Mouse (Mus musculus) frontal cortex, postnatal 10 days (tissue): ENCODE data around the gene Wipf1.
A peak's percentile ranks its signal among the peaks of the same experiment; 100 is the strongest.
"Not testable (repeated sequence)": the region's sequence is repeated elsewhere in the genome, so short reads cannot be mapped to it uniquely, and the experiment has no call there.

Experiments used
- DNase-seq, 2 experiments: peaks; one replicate each; pipeline ENCODE4 v3.0.0; 2022; ENCODE audit warnings: low spot score in 2 of 2, mixed read lengths in 1 of 2

The Wipf1 gene

DNA sequence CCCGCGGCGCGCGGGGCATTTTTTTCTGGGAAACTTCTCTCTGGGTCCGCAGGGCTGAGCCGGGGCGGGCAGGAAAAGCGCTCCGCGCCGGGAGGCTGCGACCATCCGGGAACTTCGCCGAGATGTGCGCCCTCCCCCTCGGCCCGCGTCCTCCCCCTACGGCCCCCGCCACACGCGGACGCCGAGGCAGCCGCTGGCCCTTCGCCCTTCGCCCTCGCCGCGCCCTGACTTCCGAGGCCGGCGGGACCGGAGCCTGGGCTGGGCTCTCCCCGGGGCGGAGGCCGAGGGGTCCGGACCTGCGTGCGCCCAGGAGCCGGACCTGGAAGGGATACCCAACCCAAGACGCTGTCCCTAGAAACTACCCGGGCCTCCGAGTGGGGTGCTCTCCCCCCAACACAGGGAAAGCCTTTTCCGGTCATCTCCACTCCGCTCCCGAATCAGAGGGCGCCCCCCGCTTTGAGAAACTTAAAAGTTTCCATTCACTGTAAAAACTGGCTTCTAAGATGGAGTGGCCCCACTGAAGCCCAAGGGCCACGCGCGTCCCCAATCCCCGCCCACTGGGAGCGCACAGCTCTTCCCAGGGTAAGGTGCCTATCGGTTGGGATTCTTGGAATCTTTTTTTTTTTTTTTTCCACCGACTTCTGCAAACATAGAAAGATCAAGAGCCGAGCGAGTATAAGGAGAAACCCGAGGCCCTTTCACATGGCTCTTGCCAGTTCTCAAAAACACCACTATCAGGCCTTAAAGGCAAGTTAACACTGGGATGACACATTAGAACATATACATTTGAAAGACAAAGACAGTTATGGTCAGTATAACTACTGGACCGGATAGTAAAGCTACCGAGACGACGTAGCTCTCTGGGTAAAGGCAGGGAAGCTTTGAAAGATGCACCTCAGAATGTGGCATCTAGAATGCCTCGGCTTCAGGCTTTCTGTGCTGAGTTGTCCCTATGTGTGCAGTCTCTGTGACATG lies at the start of gene Wipf1:
Gene Wipf1, minus strand, starts transcription at position 379 of the 975 bp plus-strand sequence.
- peak; percentile 32 to 61 for DNase-seq

DNA sequence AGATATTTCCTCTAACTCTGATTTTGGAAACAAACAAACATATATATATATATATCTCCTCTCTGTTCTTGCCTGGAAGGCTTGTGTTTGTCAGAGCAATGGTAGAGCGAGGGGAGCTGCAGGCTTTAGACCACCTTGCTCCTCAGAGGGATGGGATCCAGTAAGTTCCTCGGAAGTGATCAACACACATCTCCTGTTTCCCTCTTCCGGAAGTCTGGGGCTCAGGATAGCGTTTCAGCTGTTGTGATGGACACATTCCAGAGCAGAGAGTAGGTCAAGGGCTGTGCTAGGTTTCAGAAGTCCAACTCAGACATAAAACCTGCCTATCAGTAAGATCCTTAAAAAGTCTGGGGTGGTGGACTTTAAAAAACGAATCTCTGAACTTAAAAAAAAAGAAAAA lies 49.6 kb upstream of the Wipf1 start:
- no peak for DNase-seq

DNA sequence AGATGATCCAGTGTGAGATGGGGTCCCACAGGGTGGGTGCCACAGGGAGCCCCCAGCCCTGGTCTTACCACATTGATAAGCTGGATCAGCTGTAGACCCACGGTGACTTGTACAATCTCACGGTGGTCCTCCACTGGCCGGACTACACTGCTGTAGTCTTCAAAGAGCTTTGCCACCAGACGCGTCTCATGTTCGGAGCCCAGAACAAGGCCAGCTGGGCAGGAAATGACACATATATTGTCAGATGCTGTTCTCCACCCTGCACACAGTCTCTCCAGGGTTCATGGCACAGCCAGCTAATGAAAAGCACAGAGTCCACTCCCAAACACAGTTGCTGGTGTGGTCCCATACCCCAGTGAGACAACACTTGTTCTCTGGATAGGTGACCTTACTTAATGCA lies 44.9 kb upstream of the Wipf1 start:
- DNase-seq: no peak

DNA sequence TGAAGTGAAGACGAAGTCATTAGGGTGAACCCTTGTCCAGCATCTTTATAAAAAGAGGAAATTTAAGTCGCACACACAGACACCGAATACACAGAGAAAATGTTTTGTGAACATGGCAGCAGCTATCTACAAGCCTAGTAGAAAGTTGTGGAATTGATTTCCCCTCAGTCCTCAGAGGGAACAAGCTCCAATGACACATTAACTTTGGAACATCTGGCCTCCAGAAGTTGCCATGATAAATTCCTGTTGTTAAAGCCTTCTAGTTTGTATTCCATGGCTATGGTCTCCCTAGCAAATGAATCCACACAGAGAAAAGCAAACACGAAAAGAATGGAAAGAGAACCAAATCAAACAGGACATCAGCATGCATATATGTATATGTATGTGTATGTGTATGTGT lies 44.0 kb upstream of the Wipf1 start:
- no peak for DNase-seq

DNA sequence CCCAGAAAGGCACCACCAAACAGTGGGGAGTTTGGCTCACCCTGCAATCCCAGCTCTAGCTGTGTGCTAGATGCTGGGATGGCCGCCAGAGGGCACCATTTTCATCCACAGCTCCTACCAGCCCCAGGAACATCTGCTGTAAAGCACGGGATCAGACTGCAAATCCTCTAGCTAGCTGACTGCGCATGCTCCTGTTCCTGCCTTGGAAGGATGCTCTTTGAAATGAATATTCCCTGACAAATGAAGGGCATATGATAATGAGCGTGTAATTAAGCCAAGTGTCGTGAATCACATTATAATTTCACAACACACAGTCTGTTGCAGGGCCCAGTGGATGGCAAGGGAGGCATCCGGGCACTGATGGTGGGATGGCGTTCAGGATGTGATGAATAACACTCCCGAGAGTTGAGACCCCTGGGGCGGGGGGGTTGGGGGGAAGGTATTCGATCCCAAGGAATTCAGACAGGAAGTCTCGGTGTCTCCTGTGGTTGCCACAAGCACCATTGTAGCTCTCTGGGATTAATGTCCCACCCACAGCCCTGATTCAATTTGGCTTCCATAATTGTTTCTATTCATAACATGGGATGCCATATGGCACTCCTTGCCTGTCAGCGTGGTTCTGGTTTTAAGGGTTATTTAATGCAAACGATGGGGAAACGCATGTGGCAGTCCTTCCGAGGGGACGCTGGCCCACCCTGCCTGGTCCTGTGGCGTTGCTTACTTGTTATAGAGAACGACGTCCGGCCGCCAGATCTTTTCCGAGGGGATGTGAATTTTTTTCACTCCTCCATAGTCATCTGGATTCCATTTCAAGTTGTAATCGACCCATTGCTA lies 43.2 kb upstream of the Wipf1 start:
- peak; percentile 83 to 87 for DNase-seq

DNA sequence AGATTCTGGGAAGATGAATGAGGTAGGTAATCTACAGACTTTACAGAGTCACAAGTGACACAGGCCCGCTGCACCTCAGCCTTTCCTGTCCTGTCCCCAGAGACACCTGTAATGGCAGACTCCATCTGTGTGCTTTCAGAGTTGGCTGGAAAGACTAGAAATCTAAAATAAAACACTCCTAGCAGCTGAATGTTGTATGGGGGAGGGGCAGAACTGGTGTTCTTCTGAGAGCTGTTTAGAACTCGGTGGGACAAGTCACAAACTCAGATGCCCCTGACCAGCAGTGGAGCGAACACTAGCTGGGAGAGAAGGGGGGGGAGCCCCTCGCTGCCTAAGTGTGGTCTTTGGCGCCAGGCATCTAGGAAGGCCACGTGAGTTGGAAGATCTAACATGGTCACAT lies 42.4 kb upstream of the Wipf1 start:
- no peak for DNase-seq

DNA sequence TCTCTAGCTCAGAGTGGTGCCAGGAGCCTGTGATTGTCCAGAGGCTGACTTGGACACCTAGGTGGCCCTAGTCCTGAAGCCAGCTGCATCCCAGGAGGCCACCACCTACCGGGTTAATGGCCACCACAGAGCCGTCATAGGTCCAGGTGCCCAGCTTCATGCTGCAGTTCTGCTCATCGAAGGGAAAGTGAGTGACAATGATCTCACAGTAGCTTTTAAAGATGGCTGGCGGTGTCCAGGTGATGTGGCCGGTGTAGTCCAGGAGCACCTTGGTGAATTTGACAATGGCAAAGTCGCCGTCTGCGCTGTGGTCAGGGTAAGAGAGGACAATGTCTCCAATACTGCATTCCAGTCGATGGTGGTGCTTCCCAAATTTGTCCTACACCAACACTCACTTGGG lies 41.8 kb upstream of the Wipf1 start:
- no peak for DNase-seq

DNA sequence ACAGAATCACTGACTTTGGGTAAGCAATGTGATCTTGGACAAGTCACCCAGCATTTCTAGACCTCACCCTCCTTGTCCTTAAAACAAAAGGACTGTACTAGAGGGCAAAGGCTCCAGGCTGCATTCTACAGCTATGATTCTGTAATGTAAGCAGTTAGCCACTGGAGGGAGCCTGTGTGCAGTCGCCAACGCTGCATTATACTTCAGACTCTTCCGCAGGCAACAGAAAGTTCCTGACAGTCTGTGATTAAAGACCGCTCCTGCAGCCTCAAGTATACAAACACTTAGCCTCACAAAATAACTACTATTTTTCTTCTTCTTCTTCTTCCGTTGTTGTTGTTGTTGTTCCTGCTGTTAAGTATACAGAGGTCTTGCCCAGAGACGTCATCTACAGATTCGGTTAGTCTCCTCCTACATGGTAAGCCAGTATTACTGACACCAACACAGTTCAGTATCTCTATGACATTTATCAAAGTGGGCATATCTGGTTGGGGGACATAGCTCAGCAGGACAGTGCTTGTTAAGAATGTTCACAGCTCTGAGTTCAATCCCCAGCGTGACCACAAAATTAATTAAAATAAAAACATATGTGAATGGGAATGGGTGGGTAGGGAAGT lies 37.6 kb upstream of the Wipf1 start:
- peak in 1 of 2 experiments; percentile 57 for DNase-seq

DNA sequence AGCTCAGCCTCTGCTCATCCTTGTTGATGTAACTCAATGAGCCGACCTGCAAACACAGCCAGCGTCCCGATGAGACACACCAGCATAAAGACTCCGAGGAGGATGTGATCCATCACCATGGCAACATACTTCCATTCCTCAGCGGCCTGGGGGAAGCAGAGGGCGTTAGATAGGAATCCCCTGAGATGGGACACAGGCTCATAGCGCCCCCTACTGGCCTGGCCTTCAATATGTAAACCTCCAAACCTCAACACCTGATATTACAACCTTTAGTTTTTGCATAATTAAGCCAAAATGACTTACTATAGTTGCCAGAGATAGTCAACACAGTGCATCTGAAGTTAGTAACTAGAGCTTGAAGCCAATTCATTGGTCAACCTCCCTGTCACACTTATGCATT lies 36.6 kb upstream of the Wipf1 start:
- no peak for DNase-seq

DNA sequence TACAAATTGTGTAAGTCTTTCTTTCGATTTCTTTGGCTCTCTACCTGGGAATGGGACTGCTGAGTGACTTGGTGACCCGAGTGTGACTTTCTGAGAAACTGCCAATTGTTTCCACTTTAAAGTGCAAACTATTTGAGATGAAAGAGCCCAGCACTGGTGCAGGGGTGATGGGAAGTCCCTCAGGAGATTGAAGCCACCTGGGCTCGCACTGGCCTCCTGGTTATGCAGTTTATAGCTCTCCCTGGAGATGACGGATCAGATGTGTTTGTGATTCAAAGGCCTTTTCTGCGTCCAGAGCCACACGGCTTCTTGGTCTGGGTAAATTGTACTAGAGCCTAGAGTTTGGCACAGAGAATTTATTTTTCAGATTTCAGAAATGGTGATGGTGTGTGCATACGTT lies 34.2 kb upstream of the Wipf1 start:
- no peak for DNase-seq

DNA sequence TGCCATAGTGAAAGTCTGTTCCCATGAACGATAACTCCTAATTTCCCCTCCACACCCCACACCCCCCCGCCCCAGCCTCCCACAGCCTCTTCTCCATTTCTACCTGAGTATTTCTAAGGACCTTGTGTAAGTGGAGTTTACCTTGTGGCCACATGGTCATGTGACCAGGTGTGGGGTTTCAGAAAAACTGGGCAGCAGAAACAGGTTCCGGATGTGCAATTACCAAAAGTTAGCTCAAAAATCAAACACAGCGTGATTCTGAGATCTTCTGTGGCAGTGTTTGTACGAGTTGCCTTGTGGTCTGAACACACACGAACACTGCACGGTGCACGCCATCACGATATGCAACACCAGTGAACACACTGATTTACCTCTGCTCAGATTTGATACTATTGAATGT lies 33.1 kb upstream of the Wipf1 start:
- DNase-seq: no peak

DNA sequence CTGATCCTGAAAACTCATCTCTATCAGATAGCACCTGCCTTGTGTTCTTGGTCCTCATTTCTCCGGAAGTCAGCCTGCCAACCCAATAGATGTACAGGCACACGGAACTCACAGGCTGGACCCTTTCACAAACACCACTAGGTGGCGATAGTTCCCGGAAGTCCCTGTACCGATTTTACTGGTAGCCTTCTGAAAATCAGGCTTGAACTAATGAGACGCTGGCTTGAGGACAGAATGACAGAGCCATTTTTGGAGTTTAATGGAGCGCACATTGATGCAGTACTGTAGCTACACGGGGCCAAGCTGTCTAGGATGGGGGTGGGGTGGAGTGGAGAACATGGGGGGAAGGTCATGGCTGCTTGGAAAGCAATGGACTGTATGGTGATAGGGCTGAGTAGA lies 32.1 kb upstream of the Wipf1 start:
- no peak for DNase-seq

DNA sequence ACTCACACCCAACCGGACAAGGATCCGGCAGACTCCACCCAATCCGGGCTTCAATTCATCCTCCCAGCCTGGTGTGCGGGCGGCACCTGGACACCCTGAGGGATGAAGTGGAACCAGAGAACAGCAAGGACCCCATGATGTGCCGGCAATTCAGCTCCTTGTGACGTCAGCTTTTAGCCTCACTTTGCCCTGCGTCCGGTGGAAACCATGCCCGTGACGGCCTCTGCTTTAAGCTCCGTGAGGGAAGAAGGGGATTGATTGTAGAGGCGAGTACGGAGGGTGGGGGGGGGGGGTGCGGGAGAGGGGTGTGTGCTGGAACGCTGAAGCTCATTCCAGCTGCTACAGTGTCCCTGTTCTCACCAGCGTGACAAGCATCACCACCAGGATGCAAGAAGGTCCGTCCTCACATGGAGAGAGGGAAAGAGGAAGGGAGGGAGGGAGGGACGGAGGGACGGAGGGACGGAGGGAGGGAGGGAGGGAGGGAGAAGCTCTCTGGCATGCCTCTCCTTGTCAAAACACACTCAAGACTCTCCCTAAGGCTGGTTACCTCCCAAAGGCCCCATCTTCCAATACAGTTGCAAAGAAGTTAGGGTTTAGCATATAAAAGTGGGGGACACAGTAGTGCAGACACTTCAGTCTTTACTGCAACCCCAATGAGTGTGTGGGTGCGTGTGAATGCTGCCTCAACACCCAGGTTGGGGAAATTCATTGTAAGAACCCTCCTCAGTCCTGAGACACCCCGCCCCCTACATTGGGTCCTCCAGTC lies 31.5 kb upstream of the Wipf1 start:
- DNase-seq: no peak

DNA sequence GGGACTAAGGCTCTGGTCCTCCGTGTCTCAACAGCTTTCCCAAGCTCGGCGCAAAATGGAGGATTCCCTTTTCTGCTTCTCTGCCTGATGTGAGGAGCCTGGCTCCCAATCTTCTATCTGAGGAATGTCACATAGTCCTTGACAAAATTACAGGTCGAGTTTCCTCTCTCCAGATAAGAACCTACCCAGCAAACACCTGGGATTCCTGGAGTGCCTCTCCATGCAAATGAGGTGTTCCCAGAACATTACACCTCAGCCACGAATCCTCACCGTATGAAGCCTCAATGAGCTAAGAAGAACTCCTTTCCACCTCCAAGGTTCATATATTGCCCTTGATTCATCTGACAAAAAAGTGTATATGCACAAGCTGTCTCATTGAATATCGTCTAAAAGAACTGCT lies 30.9 kb upstream of the Wipf1 start:
- DNase-seq: no peak

DNA sequence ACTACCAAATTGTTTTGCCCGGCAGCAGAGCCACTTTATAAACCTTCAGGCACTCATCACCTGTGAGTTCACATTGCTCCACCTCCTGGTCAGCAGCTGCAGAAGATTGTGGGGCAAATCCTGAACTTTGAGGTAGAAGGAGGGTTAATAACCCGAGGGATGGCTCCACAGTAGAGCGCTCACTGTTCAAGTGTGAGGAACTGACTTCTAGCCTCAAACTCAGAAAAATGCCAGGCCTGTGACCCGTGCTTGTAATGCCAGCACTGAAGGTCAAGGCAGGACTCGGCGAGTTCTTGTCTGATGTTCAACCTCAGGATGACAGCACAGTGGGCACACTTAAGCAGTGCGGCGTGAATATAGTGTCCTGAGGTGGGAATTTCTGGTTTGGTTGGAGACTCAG lies 28.4 kb upstream of the Wipf1 start:
- no peak for DNase-seq

DNA sequence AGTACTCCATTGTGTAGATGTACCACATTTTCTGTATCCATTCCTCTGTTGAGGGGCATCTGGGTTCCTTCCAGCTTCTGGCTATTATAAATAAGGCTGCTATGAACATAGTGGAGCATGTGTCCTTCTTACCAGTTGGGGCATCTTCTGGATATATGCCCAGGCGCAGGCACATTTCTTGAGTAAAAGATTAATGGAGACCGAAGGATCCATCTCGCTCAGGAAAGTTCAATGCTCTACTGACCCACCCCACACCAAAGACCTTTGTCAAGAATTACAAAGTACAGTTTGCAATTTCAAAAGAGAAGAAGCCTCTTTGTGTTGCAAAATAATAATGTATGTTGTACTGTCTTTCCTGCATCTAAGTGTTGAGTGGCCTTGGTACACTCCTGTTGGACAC lies 27.5 kb upstream of the Wipf1 start:
- DNase-seq: not testable (repeated sequence)

DNA sequence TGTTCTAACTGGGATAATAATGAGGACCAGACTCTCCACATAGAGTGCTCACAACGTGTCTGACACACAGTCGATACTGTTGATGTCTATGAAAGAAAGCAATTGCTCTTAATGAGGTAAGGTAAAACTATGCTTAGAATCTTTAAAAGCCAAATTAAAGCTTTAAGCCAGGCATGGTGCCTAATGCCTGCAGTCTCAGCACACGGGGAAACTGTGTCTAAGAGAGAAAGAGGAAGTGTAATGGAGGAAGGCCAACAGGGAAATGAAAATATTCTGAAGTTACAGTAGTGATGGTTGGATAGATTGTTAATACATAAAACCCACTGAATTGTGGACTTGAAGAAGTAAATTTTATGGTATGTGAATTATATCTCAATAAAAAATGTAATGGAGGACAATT lies 24.9 kb upstream of the Wipf1 start:
- no peak for DNase-seq

DNA sequence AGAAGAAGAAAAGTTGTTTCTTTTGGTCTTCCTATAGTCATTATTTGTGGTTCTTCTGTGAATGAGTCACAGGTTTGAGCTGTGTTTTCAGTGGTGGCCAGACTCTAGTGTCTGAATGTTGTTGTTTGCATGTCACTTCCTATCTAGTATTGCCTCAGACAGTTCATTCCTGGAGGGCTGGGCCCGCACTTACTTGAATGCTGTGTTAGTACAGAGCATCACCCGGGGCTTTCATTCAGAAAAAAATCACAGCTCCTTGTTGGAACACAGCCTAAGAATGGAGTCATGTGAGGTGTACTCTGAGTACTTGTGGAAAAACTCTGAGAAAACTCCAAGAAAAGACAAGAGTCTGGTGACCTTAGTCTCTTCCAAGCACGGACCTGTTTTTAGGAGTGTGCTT lies 23.4 kb upstream of the Wipf1 start:
- no peak for DNase-seq

DNA sequence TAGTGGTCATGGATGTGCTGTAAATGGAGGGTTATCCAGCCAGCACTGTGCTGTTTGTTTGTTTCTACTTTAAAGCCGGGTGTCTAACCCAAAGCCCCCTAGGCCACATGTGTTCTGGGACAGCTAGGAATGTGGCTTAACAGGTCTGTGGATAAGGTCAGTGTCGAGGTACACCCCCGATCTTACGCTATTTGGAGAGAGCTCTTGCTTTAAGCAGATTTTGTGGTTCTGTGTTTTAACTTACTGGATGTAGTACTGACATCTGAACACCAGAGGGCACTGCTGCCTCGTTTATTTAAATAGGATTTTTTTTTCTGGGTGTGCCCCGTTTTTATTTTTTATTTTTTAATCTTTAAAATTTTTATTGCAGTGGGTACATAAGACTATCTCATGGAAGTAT lies 21.2 kb upstream of the Wipf1 start:
- no peak for DNase-seq

DNA sequence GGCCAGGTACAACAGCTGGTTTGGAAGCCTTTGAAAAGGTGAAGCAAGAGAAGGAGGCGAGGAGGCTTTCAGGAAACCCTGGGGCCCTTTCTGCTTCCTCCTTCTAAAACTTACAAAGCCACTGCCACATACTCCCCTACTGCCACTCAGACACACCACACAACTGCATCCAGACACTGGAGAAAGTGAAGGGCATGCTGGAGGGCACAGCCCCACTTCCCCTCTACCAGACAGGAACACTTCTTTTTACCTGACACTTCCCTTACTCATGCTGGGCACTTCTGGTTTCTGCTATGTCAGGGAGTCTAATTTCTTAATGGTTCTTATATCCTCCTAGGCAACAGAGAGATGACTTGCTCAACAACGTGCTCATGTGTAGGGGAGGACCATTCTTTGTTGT lies 19.0 kb upstream of the Wipf1 start:
- DNase-seq: no peak

DNA sequence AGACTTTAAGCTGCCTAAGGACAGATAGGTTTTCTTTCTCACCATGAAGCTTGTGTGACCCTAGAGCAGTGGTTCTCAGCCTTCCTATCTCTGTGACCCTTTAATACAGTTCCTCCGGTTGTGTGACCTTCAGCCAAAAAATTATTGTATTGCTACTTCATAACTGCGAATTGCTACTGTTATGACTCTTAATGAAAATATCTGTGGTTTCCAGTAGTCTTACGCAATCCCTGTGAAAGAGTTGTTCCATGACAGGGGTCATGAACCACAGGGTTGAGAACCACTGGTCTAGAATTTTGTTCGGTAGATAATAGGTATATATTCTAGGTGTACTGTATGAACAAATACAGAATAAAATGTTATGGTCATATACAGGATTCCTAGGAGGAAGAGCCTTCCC lies 17.7 kb upstream of the Wipf1 start:
- DNase-seq: no peak

DNA sequence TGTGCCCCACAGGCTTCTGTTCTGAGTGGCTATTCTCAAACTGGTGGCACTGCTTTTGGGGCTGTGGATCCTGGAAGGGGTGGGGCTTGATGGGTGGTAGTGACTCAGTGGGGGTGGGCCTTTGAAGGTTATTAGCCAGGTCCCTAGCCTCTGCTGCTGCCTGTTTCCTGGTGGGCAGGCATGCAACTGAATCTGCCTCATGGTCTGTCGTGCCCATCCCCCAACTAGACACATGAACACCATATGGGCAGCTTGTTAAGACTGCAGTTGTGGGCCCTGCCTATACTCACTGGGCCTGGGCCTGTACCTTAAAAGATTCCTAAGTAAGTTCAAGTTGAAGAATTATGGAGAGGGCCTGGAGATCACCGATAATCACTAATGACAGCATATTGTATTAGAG lies 16.0 kb upstream of the Wipf1 start:
- no peak for DNase-seq
